Mouse (Mus musculus): ENCODE measurements at regions not wholly inside any gene's neighbourhood (a gene's known extent, or its start where the extent isn't known, plus 50 kb on each side); places are given as distances from the start of the nearest gene placed in this dataset.
"Not testable (repeated sequence)": the region's sequence is repeated elsewhere in the genome, so short reads cannot be mapped to it uniquely, and the experiment has no call there.

GRCm38 (mm10) chr15:59733932-59734331, 282.5 kb downstream of the 4933412E24Rik start:
- DNase-seq (ENCODE audit: low spot score in 2 of 2) = no peak

GRCm38 (mm10) chr15:59733031-59733810, 283.2 kb downstream of the 4933412E24Rik start:
- no peak for DNase-seq (ENCODE audit: low spot score in 2 of 2)

- DNase-seq (ENCODE audit: low spot score in 2 of 2) = no peak
These were observed 285.3 kb downstream of the 4933412E24Rik start for GRCm38 (mm10) chr15:59731129-59731528.

- DNase-seq (ENCODE audit: low spot score in 2 of 2) = no peak
These were observed 287.4 kb downstream of the 4933412E24Rik start for GRCm38 (mm10) chr15:59728817-59729560.

GRCm38 (mm10) chr15:59728131-59728601, 288.2 kb downstream of the 4933412E24Rik start:
- DNase-seq (ENCODE audit: low spot score in 2 of 2) = no peak

- DNase-seq (ENCODE audit: low spot score in 2 of 2) = no peak
These were observed 290.5 kb downstream of the 4933412E24Rik start for GRCm38 (mm10) chr15:59725881-59726280.

- DNase-seq (ENCODE audit: low spot score in 2 of 2) = no peak
These were observed 293.6 kb downstream of the 4933412E24Rik start for GRCm38 (mm10) chr15:59722661-59723413.

- DNase-seq (ENCODE audit: low spot score in 2 of 2) = no peak
These were observed 295.0 kb downstream of the 4933412E24Rik start for GRCm38 (mm10) chr15:59721420-59721819.

- DNase-seq (ENCODE audit: low spot score in 2 of 2) = no peak
These were observed 295.4 kb downstream of the 4933412E24Rik start for GRCm38 (mm10) chr15:59721018-59721417.

GRCm38 (mm10) chr15:59720149-59720548, 296.3 kb downstream of the 4933412E24Rik start:
- no peak for DNase-seq (ENCODE audit: low spot score in 2 of 2)

- not testable (repeated sequence) for DNase-seq (ENCODE audit: low spot score in 2 of 2)
These were observed 296.9 kb downstream of the 4933412E24Rik start for GRCm38 (mm10) chr15:59719383-59720128.

- DNase-seq (ENCODE audit: low spot score in 2 of 2) = no peak
These were observed 299.5 kb downstream of the 4933412E24Rik start for GRCm38 (mm10) chr15:59716872-59717271.

- no peak for DNase-seq (ENCODE audit: low spot score in 2 of 2)
These were observed 300.5 kb downstream of the 4933412E24Rik start for GRCm38 (mm10) chr15:59715951-59716350.

GRCm38 (mm10) chr15:59713965-59714739, 302.3 kb downstream of the 4933412E24Rik start:
- DNase-seq (ENCODE audit: low spot score in 2 of 2) = no peak

GRCm38 (mm10) chr15:59712077-59712752, 304.2 kb downstream of the 4933412E24Rik start:
- no peak for DNase-seq (ENCODE audit: low spot score in 2 of 2)

GRCm38 (mm10) chr15:59709925-59710324, 306.5 kb downstream of the 4933412E24Rik start:
- DNase-seq (ENCODE audit: low spot score in 2 of 2) = no peak

GRCm38 (mm10) chr15:59708402-59708801, 308.0 kb downstream of the 4933412E24Rik start:
- DNase-seq (ENCODE audit: low spot score in 2 of 2) = no peak

- DNase-seq (ENCODE audit: low spot score in 2 of 2) = no peak
These were observed 309.3 kb downstream of the 4933412E24Rik start for GRCm38 (mm10) chr15:59707081-59707480.
